Mouse (Mus musculus): ENCODE results near the gene Arsg. TPM values are rescaled to one million over a fixed set of nuclear protein-coding genes. Genes with fewer than 3 reads are reported as not detected.
"Not testable (repeated sequence)": the region's sequence is repeated elsewhere in the genome, so short reads cannot be mapped to it uniquely, and the experiment has no call there.

The Arsg gene
- polyA plus RNA-seq, 1 experiment from 2014 or later = 2.7 TPM

DNA sequence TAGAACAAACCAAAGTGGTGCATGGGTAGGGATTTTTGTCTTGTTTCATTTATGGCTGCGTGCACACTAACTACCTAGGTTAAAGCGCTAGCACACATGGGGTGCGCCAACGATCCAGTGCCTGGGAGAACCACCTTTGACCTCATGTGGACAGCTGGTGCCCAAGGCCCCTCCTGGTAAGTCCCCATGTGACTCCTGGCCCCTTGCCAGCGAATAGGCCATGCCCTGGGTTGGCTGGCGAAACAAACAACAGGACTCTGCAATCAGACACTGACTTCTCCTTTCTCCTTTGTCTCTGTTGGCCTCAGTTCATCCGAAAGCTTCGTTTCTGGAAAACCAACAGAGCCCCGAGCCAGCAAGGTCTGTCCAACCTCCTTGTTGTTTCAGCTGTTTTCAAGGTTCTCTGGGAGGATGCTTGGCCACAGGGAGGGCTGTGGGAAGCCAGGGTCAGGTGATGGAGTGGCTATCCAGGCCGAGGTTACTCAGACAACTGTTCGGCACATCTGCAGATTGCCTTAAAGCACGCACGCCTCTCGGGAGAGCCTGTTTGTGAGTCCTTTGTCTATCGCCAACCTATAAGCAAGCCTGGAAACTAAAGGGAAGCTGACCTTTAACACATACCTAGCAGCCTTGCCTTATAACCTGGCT, 12.3 kb downstream of the Arsg start:
- 79% methylated on average over 15 of the region's 15 CpGs for WGBS
- no peak for ATAC-seq (ENCODE audit: low FRiP score, low read depth)
- H3K4me2 ChIP-seq (replicated peaks) = no peak overlapping the region

GRCm38 (mm10) chr11:109487111-109487510, 13.9 kb downstream of the Arsg start:
- Histone ChIP-seq H3K9me3 (no peaks in the 10 kb centered on the region), H3K4me3 (no peak overlapping the region), H3K36me3 (no peaks in the 10 kb centered on the region), H3K4me1 (no peaks in the 10 kb centered on the region), H3K4me2 (replicated peaks) (no peak overlapping the region), H3K27me3 (replicated peaks) (no peaks in the 10 kb centered on the region), H3K27ac (no peak overlapping the region), H3K9ac (no peak overlapping the region)
- ATAC-seq (ENCODE audit: low FRiP score, low read depth) = no peak
- WGBS = 47% methylated on average over 1 of the region's 1 CpGs

More for the DNA sequence above, 12.3 kb downstream of the Arsg start:
- Histone ChIP-seq H3K27me3 (replicated peaks) (no peaks in the 10 kb centered on the region), H3K4me1 (no peaks in the 10 kb centered on the region), H3K36me3 (no peaks in the 10 kb centered on the region), H3K9me3 (no peaks in the 10 kb centered on the region), H3K4me3 (no peak overlapping the region), H3K27ac (no peak overlapping the region), H3K9ac (no peak overlapping the region)

- Histone ChIP-seq H3K4me1 (no peaks in the 10 kb centered on the region), H3K9me3 (no peaks in the 10 kb centered on the region), H3K9ac (no peak overlapping the region), H3K4me2 (replicated peaks) (no peak overlapping the region), H3K27me3 (replicated peaks) (no peaks in the 10 kb centered on the region), H3K27ac (no peak overlapping the region), H3K4me3 (no peak overlapping the region), H3K36me3 (no peaks in the 10 kb centered on the region)
- 82% methylated on average over 10 of the region's 10 CpGs for WGBS
- ATAC-seq (ENCODE audit: low FRiP score, low read depth) = no peak
These were observed 15.0 kb downstream of the Arsg start for GRCm38 (mm10) chr11:109487991-109488684.

GRCm38 (mm10) chr11:109489763-109490162, 16.6 kb downstream of the Arsg start:
- no peaks in the 10 kb centered on the region for H3K4me1 ChIP-seq
- H3K4me2 ChIP-seq (replicated peaks) = no peak overlapping the region
- no peaks in the 10 kb centered on the region for H3K27me3 ChIP-seq (replicated peaks)
- H3K36me3 ChIP-seq = no peaks in the 10 kb centered on the region
- no peak overlapping the region for H3K27ac ChIP-seq
- H3K4me3 ChIP-seq = no peak overlapping the region
- no peaks in the 10 kb centered on the region for H3K9me3 ChIP-seq
- H3K9ac ChIP-seq = no peak overlapping the region
- WGBS = 76% methylated on average over 2 of the region's 2 CpGs
- no peak for ATAC-seq (ENCODE audit: low FRiP score, low read depth)

- Histone ChIP-seq H3K27me3 (replicated peaks) (no peaks in the 10 kb centered on the region), H3K4me1 (peaks cover 13% of the 10 kb centered on the region; the same call in 1 of the 2 replicates), H3K27ac (no peak overlapping the region), H3K36me3 (no peaks in the 10 kb centered on the region), H3K9me3 (no peaks in the 10 kb centered on the region), H3K4me2 (replicated peaks) (no peak overlapping the region), H3K4me3 (no peak overlapping the region), H3K9ac (no peak overlapping the region)
- 78% methylated on average over 4 of the region's 4 CpGs for WGBS
- ATAC-seq (ENCODE audit: low FRiP score, low read depth) = no peak
These were observed 18.7 kb downstream of the Arsg start for GRCm38 (mm10) chr11:109491844-109492243.

GRCm38 (mm10) chr11:109492847-109493464, 19.8 kb downstream of the Arsg start:
- H3K9me3 ChIP-seq; H3K36me3 ChIP-seq; H3K27ac ChIP-seq; H3K4me2 ChIP-seq (replicated peaks); H3K27me3 ChIP-seq (replicated peaks); H3K9ac ChIP-seq; ATAC-seq (ENCODE audit: low FRiP score, low read depth); H3K4me3 ChIP-seq: not testable (repeated sequence)
- WGBS = 88% methylated on average over 8 of the region's 8 CpGs
- H3K4me1 ChIP-seq = peaks cover 21% of the 10 kb centered on the region; the same call in 1 of the 2 replicates

- Histone ChIP-seq H3K36me3 (no peaks in the 10 kb centered on the region), H3K4me1 (peaks cover 25% of the 10 kb centered on the region; the same call in 1 of the 2 replicates), H3K9me3 (no peaks in the 10 kb centered on the region), H3K9ac (no peak overlapping the region), H3K4me3 (no peak overlapping the region), H3K27me3 (replicated peaks) (no peaks in the 10 kb centered on the region), H3K27ac (no peak overlapping the region), H3K4me2 (replicated peaks) (no peak overlapping the region)
- 56% methylated on average over 24 of the region's 24 CpGs for WGBS
- ATAC-seq (ENCODE audit: low FRiP score, low read depth) = no peak
These were observed 22.0 kb downstream of the Arsg start for GRCm38 (mm10) chr11:109494890-109495770.

- Histone ChIP-seq H3K9me3 (no peaks in the 10 kb centered on the region), H3K36me3 (no peaks in the 10 kb centered on the region), H3K27me3 (replicated peaks) (no peaks in the 10 kb centered on the region), H3K9ac (no peak overlapping the region), H3K4me2 (replicated peaks) (no peak overlapping the region), H3K4me3 (no peak overlapping the region), H3K27ac (no peak overlapping the region), H3K4me1 (peaks cover 25% of the 10 kb centered on the region; the same call in 1 of the 2 replicates)
- 55% methylated on average over 14 of the region's 14 CpGs for WGBS
- ATAC-seq (ENCODE audit: low FRiP score, low read depth) = no peak
These were observed 22.7 kb downstream of the Arsg start for GRCm38 (mm10) chr11:109495771-109496474.

- no peak overlapping the region for H3K9ac ChIP-seq
- no peak for ATAC-seq (ENCODE audit: low FRiP score, low read depth)
- H3K27ac ChIP-seq = no peak overlapping the region
- no peaks in the 10 kb centered on the region for H3K9me3 ChIP-seq
- H3K27me3 ChIP-seq (replicated peaks) = no peaks in the 10 kb centered on the region
- no peak overlapping the region for H3K4me3 ChIP-seq
- WGBS = 82% methylated on average over 7 of the region's 7 CpGs
- H3K4me2 ChIP-seq (replicated peaks) = no peak overlapping the region
- H3K4me1 ChIP-seq = peaks cover 25% of the 10 kb centered on the region; the same call in 1 of the 2 replicates
- no peaks in the 10 kb centered on the region for H3K36me3 ChIP-seq
These were observed 23.4 kb downstream of the Arsg start for GRCm38 (mm10) chr11:109496475-109496993.

- WGBS = 48% methylated on average over 6 of the region's 6 CpGs
- Histone ChIP-seq H3K4me2 (replicated peaks) (no peak overlapping the region), H3K27me3 (replicated peaks) (no peaks in the 10 kb centered on the region), H3K4me1 (peaks cover 25% of the 10 kb centered on the region; the same call in 1 of the 2 replicates), H3K9me3 (no peaks in the 10 kb centered on the region), H3K9ac (no peak overlapping the region), H3K4me3 (no peak overlapping the region), H3K27ac (no peak overlapping the region), H3K36me3 (no peaks in the 10 kb centered on the region)
- ATAC-seq (ENCODE audit: low FRiP score, low read depth) = no peak
These were observed 24.0 kb downstream of the Arsg start for GRCm38 (mm10) chr11:109496996-109497714.

GRCm38 (mm10) chr11:109497990-109498389, 24.8 kb downstream of the Arsg start:
- Histone ChIP-seq H3K27ac (no peak overlapping the region), H3K27me3 (replicated peaks) (no peaks in the 10 kb centered on the region), H3K9ac (no peak overlapping the region), H3K4me3 (no peak overlapping the region), H3K4me1 (peaks cover 25% of the 10 kb centered on the region; the same call in 1 of the 2 replicates), H3K4me2 (replicated peaks) (no peak overlapping the region), H3K36me3 (no peaks in the 10 kb centered on the region), H3K9me3 (no peaks in the 10 kb centered on the region)
- 68% methylated on average over 9 of the region's 9 CpGs for WGBS
- no peak for ATAC-seq (ENCODE audit: low FRiP score, low read depth)
